Mouse (Mus musculus) erythroblast, embryonic 14.5 days (primary cell): ENCODE results near the gene Ctr9. TPM values are rescaled to one million over a fixed set of nuclear protein-coding genes. Genes with fewer than 3 reads are reported as not detected.

Experiments used
- H3K27me3 ChIP-seq: 2 replicates; pipeline ENCODE4 v1.6.1; 2012; ENCODE audit warnings: inconsistent platforms; ENCODE audit not compliant: control insufficient read depth
- H3K36me3 ChIP-seq: 2 replicates; pipeline ENCODE4 v1.6.1; 2012; ENCODE audit warnings: mild to moderate bottlenecking, inconsistent platforms; ENCODE audit not compliant: control insufficient read depth
- H3K4me1 ChIP-seq: 2 replicates; pipeline ENCODE4 v1.6.1; 2012; ENCODE audit warnings: inconsistent platforms; ENCODE audit not compliant: control insufficient read depth
- H3K4me3 ChIP-seq: replicated peaks from 2 replicates; pipeline ENCODE3; 2012; ENCODE audit warnings: moderate library complexity, mild to moderate bottlenecking, inconsistent platforms
- H3K9me3 ChIP-seq: 2 replicates; pipeline ENCODE4 v1.6.1; 2012; ENCODE audit warnings: low read length, inconsistent platforms, mixed read lengths; ENCODE audit not compliant: control insufficient read depth
- GATA1 ChIP-seq: IDR thresholded peaks from 2 replicates; pipeline ENCODE4 v1.6.1; 2012; ENCODE audit warnings: low read length, inconsistent platforms, mixed read lengths
- TAL1 ChIP-seq: IDR thresholded peaks from 3 replicates; pipeline ENCODE4 v1.6.1; 2012; ENCODE audit warnings: low read length, inconsistent platforms, mixed read lengths
- polyA plus RNA-seq: library from polyadenylated mRNA; stranded (reverse); fragments of >175 nt; gene quantifications from 2 replicates; pipeline ENCODE4 v1.2.3, GENCODE M21; 2012

Ctr9 gene
- polyA plus RNA-seq, 1 experiment: 0.95 TPM

GRCm38 (mm10) chr7:111069439-111070166, 40.9 kb downstream of the Ctr9 start:
- peaks cover 73% of the 10 kb centered on the region for H3K36me3 ChIP-seq
- no peak overlapping the region for H3K4me3 ChIP-seq
- peaks cover 19% of the 10 kb centered on the region for H3K9me3 ChIP-seq
- no peak for TF ChIP-seq GATA1
- no peak for TF ChIP-seq TAL1
- H3K27me3 ChIP-seq: no peaks in the 10 kb centered on the region; the same call in 1 of the 2 replicates
- no peaks in the 10 kb centered on the region for H3K4me1 ChIP-seq

GRCm38 (mm10) chr7:111070167-111070496, 41.4 kb downstream of the Ctr9 start:
- TF ChIP-seq GATA1: no peak
- TF ChIP-seq TAL1: no peak
- Histone ChIP-seq H3K4me3 (no peak overlapping the region), H3K27me3 (no peaks in the 10 kb centered on the region; the same call in 1 of the 2 replicates), H3K36me3 (peaks cover 78% of the 10 kb centered on the region), H3K4me1 (no peaks in the 10 kb centered on the region), H3K9me3 (peaks cover 19% of the 10 kb centered on the region)

GRCm38 (mm10) chr7:111072410-111072809, 43.7 kb downstream of the Ctr9 start:
- Histone ChIP-seq H3K4me1 (peaks cover 2% of the 10 kb centered on the region), H3K36me3 (peaks cover 100% of the 10 kb centered on the region), H3K27me3 (no peaks in the 10 kb centered on the region; the same call in 1 of the 2 replicates), H3K9me3 (peaks cover 19% of the 10 kb centered on the region), H3K4me3 (no peak overlapping the region)
- TF ChIP-seq TAL1 (no peak), GATA1 (no peak)

- H3K27me3 ChIP-seq: no peaks in the 10 kb centered on the region
- H3K9me3 ChIP-seq: no peaks in the 10 kb centered on the region
- H3K4me1 ChIP-seq: peaks cover 19% of the 10 kb centered on the region
- H3K36me3 ChIP-seq: peaks cover 100% of the 10 kb centered on the region
- no peak overlapping the region for H3K4me3 ChIP-seq
- no peak for TF ChIP-seq TAL1
- no peak for TF ChIP-seq GATA1
Measured at GRCm38 (mm10) chr7:111075288-111075687, 46.5 kb downstream of the Ctr9 start.

- no peak for TF ChIP-seq TAL1
- TF ChIP-seq GATA1: no peak
- Histone ChIP-seq H3K27me3 (no peaks in the 10 kb centered on the region), H3K9me3 (no peaks in the 10 kb centered on the region), H3K36me3 (peaks cover 91% of the 10 kb centered on the region), H3K4me3 (no peak overlapping the region), H3K4me1 (peaks cover 30% of the 10 kb centered on the region)
Measured at GRCm38 (mm10) chr7:111078271-111078670, 49.5 kb downstream of the Ctr9 start.

GRCm38 (mm10) chr7:111080026-111080425, 51.3 kb downstream of the Ctr9 start:
- Histone ChIP-seq H3K4me1 (peaks cover 37% of the 10 kb centered on the region), H3K9me3 (no peaks in the 10 kb centered on the region), H3K4me3 (peak overlapping the region; percentile 100), H3K36me3 (peaks cover 73% of the 10 kb centered on the region), H3K27me3 (no peaks in the 10 kb centered on the region)
- TF ChIP-seq TAL1 (no peak), GATA1 (no peak)

- H3K4me3 ChIP-seq: peak overlapping the region; percentile 100
- TF ChIP-seq TAL1 (no peak), GATA1 (no peak)
Measured at GRCm38 (mm10) chr7:111080876-111081275, 52.1 kb downstream of the Ctr9 start.

GRCm38 (mm10) chr7:111082043-111082821, 53.5 kb downstream of the Ctr9 start:
- H3K9me3 ChIP-seq: no peaks in the 10 kb centered on the region
- peak overlapping the region; percentile 100 for H3K4me3 ChIP-seq
- H3K27me3 ChIP-seq: no peaks in the 10 kb centered on the region
- TF ChIP-seq GATA1: no peak
- TF ChIP-seq TAL1: no peak
- peaks cover 62% of the 10 kb centered on the region for H3K36me3 ChIP-seq
- H3K4me1 ChIP-seq: peaks cover 53% of the 10 kb centered on the region

More at GRCm38 (mm10) chr7:111080876-111081275, 52.1 kb downstream of the Ctr9 start:
- H3K4me1 ChIP-seq: peaks cover 44% of the 10 kb centered on the region
- peaks cover 68% of the 10 kb centered on the region for H3K36me3 ChIP-seq
- H3K9me3 ChIP-seq: no peaks in the 10 kb centered on the region
- H3K27me3 ChIP-seq: no peaks in the 10 kb centered on the region

GRCm38 (mm10) chr7:111082822-111083732, 54.3 kb downstream of the Ctr9 start, which contains the start of gene Eif4g2:
Gene Eif4g2, minus strand, starts transcription at chr7:111083030.
- H3K36me3 ChIP-seq: peaks cover 53% of the 10 kb centered on the region
- no peak for TF ChIP-seq TAL1
- no peak for TF ChIP-seq GATA1
- no peaks in the 10 kb centered on the region for H3K27me3 ChIP-seq
- H3K9me3 ChIP-seq: no peaks in the 10 kb centered on the region
- H3K4me3 ChIP-seq: peak within 1 kb of the TSS; percentile 100
- H3K4me1 ChIP-seq: peaks cover 59% of the 10 kb centered on the region
